Mouse (Mus musculus) liver, embryonic 12.5 days (tissue): ENCODE measurements around the gene Tmem238. TPM values are rescaled to one million over a fixed set of nuclear protein-coding genes. Genes with fewer than 3 reads are reported as not detected.
A peak's percentile ranks its signal among the peaks of the same experiment; 100 is the strongest.

Source experiments
- ATAC-seq: fragments of 200-750 bp; cut with Nextera tagmentation; 2 replicates; pipeline ENCODE4 v1.8.0; 2017; ENCODE audit warnings: moderate number of reproducible peaks, mild to moderate bottlenecking, moderate library complexity
- H3K27ac ChIP-seq: fragments of 300-500 bp; sonication (generic); 2 replicates; pipeline ENCODE4 v1.5.1; 2016; ENCODE audit warnings: mild to moderate bottlenecking
- H3K27me3 ChIP-seq: fragments of 300-500 bp; sonication (generic); replicated peaks from 2 replicates; pipeline ENCODE4 v1.6.1; 2016; ENCODE audit warnings: mild to moderate bottlenecking, moderate library complexity
- H3K36me3 ChIP-seq: fragments of 300-500 bp; sonication (generic); 2 replicates; pipeline ENCODE4 v1.6.1; 2016; ENCODE audit warnings: mild to moderate bottlenecking, moderate library complexity
- H3K4me1 ChIP-seq: fragments of 300-500 bp; sonication (generic); 2 replicates; pipeline ENCODE4 v1.6.1; 2016
- H3K4me2 ChIP-seq: fragments of 300-500 bp; sonication (generic); 2 replicates; pipeline ENCODE4 v1.6.1; 2016; ENCODE audit warnings: mild to moderate bottlenecking, moderate library complexity
- H3K4me3 ChIP-seq: fragments of 300-500 bp; sonication (generic); 2 replicates; pipeline ENCODE4 v1.5.1; 2016; ENCODE audit warnings: mild to moderate bottlenecking, moderate library complexity
- H3K9ac ChIP-seq: fragments of 300-500 bp; sonication (generic); 2 replicates; pipeline ENCODE4 v1.6.1; 2016; ENCODE audit warnings: mild to moderate bottlenecking, moderate library complexity
- H3K9me3 ChIP-seq: fragments of 300-500 bp; sonication (generic); replicated peaks from 2 replicates; pipeline ENCODE4 v1.6.1; 2016; ENCODE audit warnings: mild to moderate bottlenecking, moderate library complexity
- WGBS: fragments of 180-500 bp; shearing (Covaris S2); methylation state at CpG from one replicate; pipeline ENCODE4 v1.1.7; 2016; ENCODE audit not compliant: insufficient replicate concordance; 5-methylcytosine and 5-hydroxymethylcytosine counted together
- polyA plus RNA-seq: library from polyadenylated mRNA; unstranded; fragments of >200 nt; fragmentation: Nextera tagmentation; extraction: Ambion mirVana; gene quantifications from 2 replicates; pipeline ENCODE4 v1.2.1, GENCODE M21; 2016

The Tmem238 gene
- polyA plus RNA-seq, 1 experiment from 2014 or later: 18.9 TPM

DNA sequence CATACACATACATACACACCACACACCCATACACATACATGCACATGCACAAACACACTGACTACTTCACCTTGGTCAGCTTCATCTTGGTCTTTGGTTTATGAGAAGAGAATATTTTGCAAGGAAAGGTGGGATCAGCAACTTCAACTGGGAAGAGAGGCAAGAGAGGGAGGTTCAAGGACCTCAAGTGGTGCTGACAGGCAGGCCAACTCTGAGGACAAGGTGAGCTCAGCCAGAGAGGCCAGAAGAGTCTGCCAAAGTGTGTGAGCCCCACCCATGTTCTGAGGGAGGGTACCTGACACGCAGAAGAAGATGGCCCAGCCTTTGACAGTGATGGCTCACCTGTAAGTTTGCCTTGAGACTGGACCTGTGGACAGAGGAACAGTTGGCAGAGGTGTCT, 29.8 kb downstream of the Tmem238 start:
- Histone ChIP-seq H3K4me2 (no peak overlapping the region), H3K9ac (no peak overlapping the region), H3K4me1 (no peaks in the 10 kb centered on the region), H3K27me3 (peaks cover 42% of the 10 kb centered on the region), H3K4me3 (no peak overlapping the region), H3K9me3 (peaks cover 7% of the 10 kb centered on the region; the same call in 1 of the 2 replicates), H3K27ac (no peak overlapping the region), H3K36me3 (no peaks in the 10 kb centered on the region)
- 28% methylated on average over 1 of the region's 1 CpGs for WGBS
- no peak for ATAC-seq

DNA sequence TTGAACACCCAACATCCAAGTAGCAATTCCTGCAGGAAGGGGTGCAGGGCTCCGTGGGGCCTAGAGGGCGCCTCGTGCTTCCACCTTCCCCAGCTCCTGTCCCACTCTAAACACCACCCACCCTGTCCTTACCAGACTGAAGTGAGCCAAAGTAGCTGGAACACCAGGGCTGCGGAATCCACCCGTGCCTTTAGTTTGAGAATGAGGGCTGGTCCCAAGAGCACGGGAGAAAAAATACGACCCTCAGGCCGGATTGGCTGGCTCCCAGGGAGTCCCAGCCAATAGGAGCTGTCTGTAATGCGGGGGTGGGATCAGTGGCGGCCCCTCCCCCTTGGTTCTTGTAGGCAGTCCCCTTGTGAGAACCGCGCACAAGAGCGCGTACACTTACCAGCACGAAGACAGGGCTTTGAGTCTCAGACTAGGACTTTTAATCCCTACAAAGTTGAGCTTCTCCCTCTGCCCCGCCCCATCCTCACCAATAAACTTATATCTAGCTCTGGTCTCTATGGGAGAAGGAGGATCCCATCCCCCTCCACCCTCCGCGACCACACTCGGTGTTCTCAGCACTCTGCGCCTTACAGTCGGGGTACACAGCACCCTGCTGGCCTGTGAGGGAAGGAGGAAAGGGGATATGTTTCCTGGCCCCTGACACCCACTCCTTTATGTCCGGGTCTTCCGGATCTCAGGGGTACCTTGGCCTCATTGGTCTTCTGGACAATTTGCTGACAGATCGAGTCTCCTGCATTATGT, 36.5 kb downstream of the Tmem238 start, which contains the start of gene Cox6b2:
Gene Cox6b2 (minus strand): TSS at position 274 of the 750 bp plus-strand sequence.
- 5% methylated on average over 24 of the region's 24 CpGs for WGBS
- peak; percentile 84 for ATAC-seq
- H3K27ac ChIP-seq: peak within 1 kb of the TSS; percentile 90
- H3K4me1 ChIP-seq: peaks cover 54% of the 10 kb centered on the region
- peaks cover 3% of the 10 kb centered on the region; the same call in 1 of the 2 replicates for H3K27me3 ChIP-seq
- H3K9me3 ChIP-seq: peaks cover 7% of the 10 kb centered on the region; the same call in 1 of the 2 replicates
- H3K9ac ChIP-seq: peak within 1 kb of the TSS; percentile 81
- peak within 1 kb of the TSS; percentile 73 for H3K4me3 ChIP-seq
- H3K36me3 ChIP-seq: peaks cover 27% of the 10 kb centered on the region
- H3K4me2 ChIP-seq: peak within 1 kb of the TSS; percentile 94

DNA sequence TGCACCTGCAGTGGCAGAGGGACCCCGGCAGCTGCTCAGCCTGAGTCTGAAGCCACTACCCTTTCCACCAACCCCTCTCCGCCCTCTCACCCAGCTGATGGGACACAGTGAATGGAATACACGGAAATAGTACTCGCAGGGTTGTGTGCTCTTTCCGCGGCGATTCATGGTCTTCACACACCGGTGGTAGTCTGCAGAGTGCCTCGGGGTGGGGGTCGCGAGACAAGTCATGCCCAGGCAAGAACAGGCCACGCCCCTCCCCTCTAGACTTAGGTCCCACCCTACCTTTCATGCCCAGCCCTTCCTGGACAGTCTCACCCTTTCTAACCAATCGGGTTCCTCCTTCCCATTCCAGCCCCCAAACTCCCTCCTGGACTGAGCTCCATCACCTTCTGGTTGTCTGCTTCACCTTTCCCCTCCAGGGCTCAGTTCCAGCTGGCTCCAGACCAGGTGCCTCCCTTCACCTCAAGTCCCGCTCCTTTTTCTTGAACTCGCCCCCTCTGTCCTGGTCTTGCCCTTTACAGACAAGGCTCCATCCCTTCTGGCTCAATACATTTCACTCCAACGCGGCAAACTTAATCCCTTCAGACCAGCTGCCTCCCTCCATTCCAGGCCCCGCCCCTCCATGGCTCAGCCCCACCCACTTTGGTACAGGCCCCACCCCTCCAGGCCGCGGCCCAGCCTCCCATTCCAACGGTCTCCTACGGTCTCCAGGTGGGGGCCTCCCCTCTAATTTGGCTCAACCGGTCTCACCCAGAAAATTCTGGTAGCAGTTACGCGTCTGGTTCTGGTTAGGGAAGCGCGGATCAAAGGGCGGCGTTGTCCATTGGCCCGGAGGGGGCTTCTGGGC, 37.3 kb downstream of the Tmem238 start:
- no peaks in the 10 kb centered on the region; the same call in 1 of the 2 replicates for H3K27me3 ChIP-seq
- WGBS: 2% methylated on average over 30 of the region's 30 CpGs
- H3K27ac ChIP-seq: peak overlapping the region; percentile 90
- peak overlapping the region; percentile 73 for H3K4me3 ChIP-seq
- peak overlapping the region; percentile 94 for H3K4me2 ChIP-seq
- peaks cover 7% of the 10 kb centered on the region; the same call in 1 of the 2 replicates for H3K9me3 ChIP-seq
- ATAC-seq: peak; percentile 76
- peak overlapping the region; percentile 81 for H3K9ac ChIP-seq
- peaks cover 62% of the 10 kb centered on the region for H3K4me1 ChIP-seq
- peaks cover 27% of the 10 kb centered on the region for H3K36me3 ChIP-seq

DNA sequence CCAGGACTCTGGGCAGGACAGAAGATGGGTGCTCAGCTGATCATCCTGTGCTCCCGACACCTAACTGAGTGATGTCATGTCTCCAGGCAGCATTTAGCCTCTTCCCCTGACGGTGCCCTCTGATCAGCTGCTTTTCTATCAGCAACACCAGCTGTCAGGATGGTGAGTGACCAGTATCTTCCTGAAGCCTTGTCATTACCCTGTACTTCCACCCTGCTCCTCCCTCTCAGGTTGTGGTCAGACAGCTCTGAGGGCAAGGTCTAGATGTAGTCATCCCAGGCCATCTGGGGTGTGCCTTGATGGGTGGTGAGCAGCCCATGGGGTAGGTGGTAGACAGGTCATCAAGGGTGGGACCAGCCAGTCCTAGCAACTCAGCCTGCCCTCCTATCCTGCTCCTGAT, 40.3 kb downstream of the Tmem238 start:
- ATAC-seq: peak; percentile 19
- no peaks in the 10 kb centered on the region for H3K9me3 ChIP-seq
- H3K27ac ChIP-seq: peak overlapping the region; percentile 98
- peaks cover 56% of the 10 kb centered on the region for H3K36me3 ChIP-seq
- H3K27me3 ChIP-seq: no peaks in the 10 kb centered on the region; the same call in 1 of the 2 replicates
- H3K4me2 ChIP-seq: peak overlapping the region; percentile 67
- WGBS: 45% methylated on average over 2 of the region's 2 CpGs
- H3K4me1 ChIP-seq: peaks cover 93% of the 10 kb centered on the region
- H3K4me3 ChIP-seq: no peak overlapping the region
- H3K9ac ChIP-seq: peak overlapping the region; percentile 60

DNA sequence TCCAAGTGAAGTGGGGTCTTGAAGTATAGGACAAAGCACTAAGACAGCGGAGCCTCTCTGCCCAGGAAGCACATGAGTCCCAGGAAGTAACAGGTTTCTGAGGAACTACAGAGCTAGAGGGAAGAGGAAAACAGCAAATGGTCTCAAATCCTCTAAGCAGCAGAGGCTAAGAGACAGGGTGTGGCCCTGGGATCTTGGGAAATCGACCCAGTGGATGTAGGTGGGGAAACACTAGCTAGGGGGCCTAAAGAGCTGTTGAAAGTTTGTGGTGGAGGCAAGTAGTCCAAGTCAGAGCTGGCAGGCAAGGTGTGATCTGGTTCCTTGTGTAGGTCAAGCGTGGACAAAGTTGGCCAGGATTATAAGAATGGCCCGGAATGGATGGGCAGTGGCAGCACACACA, 41.1 kb downstream of the Tmem238 start:
- Histone ChIP-seq H3K36me3 (peaks cover 64% of the 10 kb centered on the region), H3K4me3 (no peak overlapping the region), H3K4me2 (peak overlapping the region; percentile 67), H3K27ac (peak overlapping the region; percentile 98), H3K9ac (peak overlapping the region; percentile 60), H3K4me1 (peaks cover 100% of the 10 kb centered on the region), H3K27me3 (no peaks in the 10 kb centered on the region), H3K9me3 (no peaks in the 10 kb centered on the region)
- WGBS: 71% methylated on average over 4 of the region's 4 CpGs
- ATAC-seq: no peak

DNA sequence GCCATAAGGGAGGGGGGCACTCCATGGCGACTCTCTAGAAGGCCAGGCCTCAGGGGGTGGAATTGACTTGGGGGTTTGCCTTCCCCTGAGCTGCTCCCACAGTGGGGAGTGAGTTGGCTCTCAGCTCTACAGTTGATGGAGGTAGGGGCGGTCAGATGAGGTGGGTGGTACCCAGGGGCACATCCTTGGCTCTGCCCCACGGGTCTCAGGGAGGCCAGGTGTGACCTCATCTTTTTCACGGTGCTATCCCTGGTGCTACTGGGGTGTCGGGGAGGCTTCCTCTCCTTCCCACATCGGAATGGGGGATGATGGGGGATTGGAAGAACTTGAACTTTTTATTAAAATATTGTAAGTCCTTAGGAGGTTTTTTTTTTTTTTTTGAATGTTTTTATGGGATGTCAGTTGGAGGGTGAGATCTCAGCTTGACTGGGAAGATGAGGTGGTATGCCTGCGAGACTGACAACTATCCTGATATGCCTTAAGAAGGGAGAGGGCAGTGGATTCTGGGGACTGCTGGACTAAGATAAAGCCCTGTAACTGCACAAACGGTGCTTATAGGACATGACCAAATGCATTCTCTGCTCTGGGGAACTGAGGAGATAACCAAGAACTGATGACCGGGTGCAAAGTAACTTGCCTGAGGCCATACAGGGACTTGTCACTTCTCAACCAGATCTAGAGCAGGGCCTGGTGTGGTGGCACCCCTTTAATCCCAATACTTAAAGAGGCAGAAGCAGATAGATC, 42.1 kb downstream of the Tmem238 start:
- Histone ChIP-seq H3K27me3 (no peaks in the 10 kb centered on the region), H3K9ac (peak overlapping the region; percentile 72), H3K36me3 (peaks cover 74% of the 10 kb centered on the region), H3K4me3 (peak overlapping the region; percentile 10), H3K4me2 (peak overlapping the region; percentile 67), H3K9me3 (no peaks in the 10 kb centered on the region), H3K4me1 (peaks cover 100% of the 10 kb centered on the region), H3K27ac (peak overlapping the region; percentile 98)
- peak; percentile 81 for ATAC-seq
- WGBS: 28% methylated on average over 9 of the region's 9 CpGs

DNA sequence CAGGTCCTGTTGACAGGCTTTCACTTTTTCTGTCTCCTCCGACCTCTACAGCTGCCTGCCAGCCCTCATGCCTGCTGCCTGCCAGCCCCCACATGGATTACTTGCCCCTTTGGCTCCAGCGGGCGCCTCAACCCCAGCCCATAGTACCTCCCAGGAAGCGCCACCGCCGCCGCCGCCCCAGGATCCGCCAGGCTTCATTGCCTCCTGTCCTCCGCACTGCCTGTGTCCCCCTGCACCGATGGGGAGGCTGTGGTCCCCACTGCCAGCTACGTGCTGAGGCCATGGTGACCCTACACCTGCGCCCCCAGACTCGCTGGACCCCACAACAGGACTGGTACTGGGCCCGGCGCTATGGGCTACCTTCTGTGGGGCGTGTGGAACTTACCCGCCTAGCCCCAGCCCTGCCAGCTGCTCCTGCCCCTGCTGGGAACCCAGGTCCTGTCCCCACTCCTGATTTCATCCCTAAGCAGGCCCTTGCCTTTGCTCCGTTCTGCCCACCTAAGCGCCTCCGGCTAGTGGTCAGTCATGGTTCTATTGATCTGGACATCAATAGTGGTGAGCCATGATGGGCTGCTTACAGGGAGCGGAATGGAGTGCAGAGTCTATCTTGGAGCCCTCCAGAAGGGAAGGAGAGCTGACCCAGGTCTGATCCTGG, 43.0 kb downstream of the Tmem238 start:
- H3K4me3 ChIP-seq: peak overlapping the region; percentile 10
- no peaks in the 10 kb centered on the region for H3K27me3 ChIP-seq
- peak overlapping the region; percentile 67 for H3K4me2 ChIP-seq
- peak overlapping the region; percentile 98 for H3K27ac ChIP-seq
- peaks cover 80% of the 10 kb centered on the region for H3K36me3 ChIP-seq
- WGBS: 82% methylated on average over 22 of the region's 22 CpGs
- peak overlapping the region; percentile 72 for H3K9ac ChIP-seq
- no peak for ATAC-seq
- peaks cover 100% of the 10 kb centered on the region for H3K4me1 ChIP-seq
- H3K9me3 ChIP-seq: no peaks in the 10 kb centered on the region

DNA sequence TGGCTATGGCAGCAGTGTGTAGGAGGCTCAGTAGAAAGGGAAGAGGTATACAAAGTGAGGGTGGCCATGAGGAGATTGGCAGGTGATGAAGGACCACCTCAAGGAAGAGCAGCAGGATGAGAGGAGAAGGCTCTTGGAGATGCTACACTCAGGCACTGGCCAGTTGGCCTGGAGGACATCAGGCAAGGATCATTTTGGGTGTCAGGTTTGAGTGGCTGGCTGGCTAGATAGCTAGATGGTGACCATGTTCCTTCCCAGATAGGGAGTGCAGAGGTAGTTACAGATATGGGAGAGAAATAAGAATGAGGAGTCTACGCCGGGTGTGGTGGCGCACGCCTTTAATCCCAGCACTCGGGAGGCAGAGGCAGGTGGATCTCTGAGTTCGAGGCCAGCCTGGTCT, 44.6 kb downstream of the Tmem238 start:
- peak overlapping the region; percentile 94 for H3K4me2 ChIP-seq
- H3K4me3 ChIP-seq: 0 out of 2 replicates have a peak overlapping the region, but pooled peaks have one; percentile 4
- 58% methylated on average over 6 of the region's 6 CpGs for WGBS
- peaks cover 92% of the 10 kb centered on the region for H3K4me1 ChIP-seq
- H3K36me3 ChIP-seq: peaks cover 65% of the 10 kb centered on the region
- ATAC-seq: no peak
- H3K27me3 ChIP-seq: no peaks in the 10 kb centered on the region
- peak overlapping the region; percentile 98 for H3K27ac ChIP-seq
- H3K9ac ChIP-seq: peak overlapping the region; percentile 93
- no peaks in the 10 kb centered on the region for H3K9me3 ChIP-seq

DNA sequence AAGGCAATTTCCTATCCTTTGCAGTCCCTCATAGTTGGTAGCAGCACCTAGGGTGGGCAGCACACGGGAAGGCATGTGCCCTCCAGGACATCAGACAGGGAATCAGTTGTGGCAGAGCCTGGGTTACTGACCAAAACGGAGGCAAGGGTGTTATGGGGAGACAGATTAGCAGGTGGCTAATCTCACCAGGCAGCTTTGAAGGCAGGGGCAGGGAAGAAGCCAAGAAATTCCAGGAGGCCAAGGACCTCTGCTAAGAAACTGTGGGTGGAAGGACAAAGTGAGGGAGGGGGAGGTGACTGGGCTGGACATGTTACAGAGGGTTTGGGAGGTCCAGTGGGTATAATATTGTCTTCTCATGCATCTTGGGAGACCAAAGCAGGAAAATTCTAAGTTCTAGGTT, 46.1 kb downstream of the Tmem238 start:
- peak overlapping the region; percentile 98 for H3K27ac ChIP-seq
- peaks cover 53% of the 10 kb centered on the region for H3K36me3 ChIP-seq
- H3K4me1 ChIP-seq: peaks cover 88% of the 10 kb centered on the region
- ATAC-seq: peak; percentile 6; the same call in 1 of the 2 replicates
- peak overlapping the region; percentile 86 for H3K4me3 ChIP-seq
- no peaks in the 10 kb centered on the region for H3K9me3 ChIP-seq
- H3K9ac ChIP-seq: peak overlapping the region; percentile 93
- H3K4me2 ChIP-seq: peak overlapping the region; percentile 94
- WGBS: 24% methylated on average over 2 of the region's 2 CpGs
- no peaks in the 10 kb centered on the region for H3K27me3 ChIP-seq

DNA sequence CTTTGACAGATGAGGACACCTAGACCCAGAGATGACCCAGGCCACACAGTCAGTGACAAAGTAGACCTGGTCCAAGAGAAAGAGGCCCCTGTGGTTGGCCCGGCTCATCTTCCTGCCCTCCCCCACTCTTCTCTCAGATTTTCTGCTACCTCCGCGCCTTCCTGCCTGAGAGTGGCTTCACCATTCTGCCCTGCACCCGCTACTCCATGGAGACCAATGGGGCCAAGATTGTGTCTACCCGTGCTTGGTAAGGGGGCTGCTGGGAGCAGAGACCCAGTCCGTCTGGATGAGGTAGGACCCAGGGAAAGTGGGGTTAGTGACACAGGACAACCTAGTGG, 47.0 kb downstream of the Tmem238 start:
- no peak for ATAC-seq
- Histone ChIP-seq H3K27me3 (no peaks in the 10 kb centered on the region), H3K9ac (peak overlapping the region; percentile 93), H3K27ac (peak overlapping the region; percentile 98), H3K9me3 (no peaks in the 10 kb centered on the region), H3K4me2 (peak overlapping the region; percentile 94), H3K4me3 (peak overlapping the region; percentile 86), H3K4me1 (peaks cover 79% of the 10 kb centered on the region), H3K36me3 (peaks cover 53% of the 10 kb centered on the region)
- WGBS: 51% methylated on average over 6 of the region's 6 CpGs
